ENCODE assay signal across 24 mouse cellular contexts in the genomic region with DNA sequence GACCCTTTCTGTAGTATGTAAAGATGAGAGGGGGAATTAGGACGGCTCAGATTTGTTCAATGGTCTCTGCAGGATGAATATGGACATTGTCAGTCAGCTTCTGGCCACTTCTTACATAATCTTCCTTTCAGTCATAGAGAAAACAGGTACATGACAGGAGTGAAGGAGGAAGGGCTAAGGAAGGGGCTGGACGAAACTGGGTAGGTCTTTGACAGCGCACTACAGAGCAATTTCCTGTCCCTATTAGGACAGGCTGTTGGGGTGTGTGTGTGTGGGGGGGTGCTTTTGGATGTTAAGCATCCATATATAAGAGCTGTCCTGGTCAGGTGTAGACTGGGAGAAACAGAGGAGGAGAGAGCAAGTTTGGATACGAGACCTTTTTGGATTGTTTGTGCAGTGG. TPM values are rescaled to one million over a fixed set of nuclear protein-coding genes. Genes with fewer than 3 reads are reported as not detected.
DNase-seq lines count a peak whose midpoint lies in the region; ATAC-seq and TF ChIP-seq lines count a peak whose summit lies in the region.
"Had no signal": no experiment of that assay in that cellular context is flagged by ENCODE, and none has a peak within 500 bp of the region (broad histone marks: within the 10 kb centered on the region; RNA-seq: fewer than 3 reads in every experiment).

No protein-coding gene starts in this region.

- peaks cover 7% of the 10 kb centered on the region for H3K4me1 ChIP-seq in bone marrow, adult 2 months (ENCODE audit: control insufficient read depth, insufficient read depth, low read length)

- no peak for TF ChIP-seq POLR2A in bone marrow, adult 2 months (IDR thresholded peaks at IDR 0.05; ENCODE audit: borderline replicate concordance, control insufficient read depth, low read depth, low read length)

- peak overlapping the region; percentile 43 for H3K27ac ChIP-seq in bone marrow, adult 2 months (ENCODE audit: control insufficient read depth, insufficient read depth, low read depth, low read length, poor library complexity)
- H3K27ac ChIP-seq: embryonic facial prominence, embryonic 13.5 days; embryonic facial prominence, embryonic 15.5 days; forebrain, embryonic 10.5 days; forebrain, embryonic 12.5 days had no signal

- no peak overlapping the region for H3K4me3 ChIP-seq in bone marrow, adult 2 months (replicated peaks; ENCODE audit: control insufficient read depth, low read depth, low read length)
- H3K4me3 ChIP-seq: embryonic facial prominence, embryonic 13.5 days; embryonic facial prominence, embryonic 15.5 days; erythroblast, embryonic 14.5 days; forebrain, embryonic 10.5 days; forebrain, embryonic 12.5 days had no signal

- DNase-seq in neural tube, embryonic 10.5 days (ENCODE audit: extremely low spot score, low spot score): no peak
- DNase-seq in layer of hippocampus, adult 18-20 months (ENCODE audit: low spot score in 2 of 2): no peak
- DNase-seq: adrenal gland, adult 2 months; adrenal gland, postnatal 10 days; adrenal gland, postnatal 25 days; cerebellum, adult 11 months; cerebellum, adult 18-20 months; cerebellum, adult 8-10 months; cerebellum, postnatal 10 days; cerebellum, postnatal 25 days; embryo, embryonic 11 days had no signal

- WGBS in bone marrow, adult 2 months: 46% methylated on average over 4 of the region's 4 CpGs

- peak; percentile 59 for ATAC-seq in granulocyte monocyte progenitor cell, adult 5-6 weeks (replicated peaks; ENCODE audit: poor library complexity, severe bottlenecking)
- 0 out of 2 replicates have a peak, but pooled peaks have one; percentile 32 for ATAC-seq in megakaryocyte progenitor cell, adult 5-6 weeks (replicated peaks; ENCODE audit: poor library complexity)
- ATAC-seq: forebrain, embryonic 14.5 days; forebrain, embryonic 16.5 days had no signal

- TF ChIP-seq CTCF in bone marrow, adult 2 months (IDR thresholded peaks at IDR 0.05; ENCODE audit: control insufficient read depth, insufficient read depth, low read length): no peak

RNA-seq across cellular contexts. Expression of gene Rnaseh2c, which starts 2.4 kb away (rescaled TPM):
- 68.6 and 132 TPM in 2 replicates for polyA plus RNA-seq in bone marrow, adult 2 months (2011; ENCODE audit: insufficient read depth, insufficient read length, low replicate concordance, missing spikeins)
- total RNA-seq in granulocyte monocyte progenitor cell, adult 5-6 weeks (2014; fragmentation: Nextera tagmentation): 78.4 and 114 TPM in 2 replicates
- total RNA-seq in granulocyte monocyte progenitor cell, adult 5-6 weeks (2017): 37.7 and 140 TPM in 2 replicates
- 80.3 and 150 TPM in 2 replicates for total RNA-seq in megakaryocyte progenitor cell, adult 5-6 weeks (2015)
- 83.2 and 112 TPM in 2 replicates for total RNA-seq in megakaryocyte progenitor cell, adult 5-6 weeks (2017)
- 10 to 100 TPM; 72.0 to 79.8 TPM for total RNA-seq in layer of hippocampus, adult 18-20 months (2021)

RNA-seq across cellular contexts. Expression of gene Kat5, which starts 10.8 kb away (rescaled TPM):
- 41.5 and 87.3 TPM in 2 replicates for polyA plus RNA-seq in bone marrow, adult 2 months (2011; ENCODE audit: insufficient read depth, insufficient read length, low replicate concordance, missing spikeins)
- 27.9 and 52.2 TPM in 2 replicates for total RNA-seq in granulocyte monocyte progenitor cell, adult 5-6 weeks (2014; fragmentation: Nextera tagmentation)
- 60.2 and 82.3 TPM in 2 replicates for total RNA-seq in granulocyte monocyte progenitor cell, adult 5-6 weeks (2017)
- 35.1 and 40.2 TPM in 2 replicates for total RNA-seq in megakaryocyte progenitor cell, adult 5-6 weeks (2015)
- 51.8 and 60.1 TPM in 2 replicates for total RNA-seq in megakaryocyte progenitor cell, adult 5-6 weeks (2017)
- 10 to 100 TPM; 78.7 to 86.3 TPM for total RNA-seq in layer of hippocampus, adult 18-20 months (2021)

RNA-seq across cellular contexts. Expression of gene Ap5b1, which starts 31.4 kb away (rescaled TPM):
- polyA plus RNA-seq in bone marrow, adult 2 months (2011; ENCODE audit: insufficient read depth, insufficient read length, low replicate concordance, missing spikeins): 7.4 and 12.4 TPM in 2 replicates
- total RNA-seq in granulocyte monocyte progenitor cell, adult 5-6 weeks (2014; fragmentation: Nextera tagmentation): 5.7 and 17.5 TPM in 2 replicates
- 7.5 and 10.4 TPM in 2 replicates for total RNA-seq in granulocyte monocyte progenitor cell, adult 5-6 weeks (2017)
- 8.9 and 10.5 TPM in 2 replicates for total RNA-seq in megakaryocyte progenitor cell, adult 5-6 weeks (2015)
- total RNA-seq in megakaryocyte progenitor cell, adult 5-6 weeks (2017): 7.4 and 9.6 TPM in 2 replicates
- 1 to 10 TPM; 6.4 to 6.5 TPM for total RNA-seq in layer of hippocampus, adult 18-20 months (2021)

RNA-seq across cellular contexts. Expression of gene Rela, which starts 38.1 kb away (rescaled TPM):
- polyA plus RNA-seq in bone marrow, adult 2 months (2011; ENCODE audit: insufficient read depth, insufficient read length, low replicate concordance, missing spikeins): 17.3 and 36.3 TPM in 2 replicates
- total RNA-seq in granulocyte monocyte progenitor cell, adult 5-6 weeks (2014; fragmentation: Nextera tagmentation): 37.1 and 46.4 TPM in 2 replicates
- 25.4 and 31.7 TPM in 2 replicates for total RNA-seq in granulocyte monocyte progenitor cell, adult 5-6 weeks (2017)
- 37.2 and 40.0 TPM in 2 replicates for total RNA-seq in megakaryocyte progenitor cell, adult 5-6 weeks (2015)
- total RNA-seq in megakaryocyte progenitor cell, adult 5-6 weeks (2017): 36.4 and 43.2 TPM in 2 replicates
- 10 to 100 TPM; 16.2 to 21.1 TPM for total RNA-seq in layer of hippocampus, adult 18-20 months (2021)

RNA-seq across cellular contexts. Expression of gene Ovol1, which starts 38.8 kb away (rescaled TPM):
- polyA plus RNA-seq in bone marrow, adult 2 months (2011; ENCODE audit: insufficient read depth, insufficient read length, low replicate concordance, missing spikeins): not detected in 2 replicates
- total RNA-seq in granulocyte monocyte progenitor cell, adult 5-6 weeks (2014; fragmentation: Nextera tagmentation): not detected in 2 replicates
- not detected in 2 replicates for total RNA-seq in granulocyte monocyte progenitor cell, adult 5-6 weeks (2017)
- total RNA-seq in megakaryocyte progenitor cell, adult 5-6 weeks (2015): not detected in 2 replicates
- not detected in 2 replicates for total RNA-seq in megakaryocyte progenitor cell, adult 5-6 weeks (2017)
- total RNA-seq in layer of hippocampus, adult 18-20 months (2021): not detected
- total RNA-seq: adrenal gland, adult 2 months; adrenal gland, postnatal 10 days; adrenal gland, postnatal 25 days; common myeloid progenitor, adult 5-6 weeks; MEL had no signal
- polyA plus RNA-seq: adrenal gland, adult 2 months; C2C12; forebrain, embryonic 14.5 days had no signal
